Mouse (Mus musculus): Measurements from ENCODE around the gene 1700061G19Rik. TPM values are rescaled to one million over a fixed set of nuclear protein-coding genes. Genes with fewer than 3 reads are reported as not detected.

Gene 1700061G19Rik
- total and polyA plus RNA-seq, 3 experiments, result 0.27 to 0.68 TPM; not detected in 1

GRCm38 (mm10) chr17:56883612-56884011 is 8.3 kb downstream of the 1700061G19Rik start:
- peaks cover 0 to 6% of the 10 kb centered on the region in 2 experiments; a peak in 2 of 4 replicates for H3K36me3 ChIP-seq (ENCODE audit: control insufficient read depth in 1 of 2, insufficient read depth in 2 of 2, low read length in 2 of 2)
- peak; percentile 87 for DNase-seq (ENCODE audit: low read depth, low spot score)
- peaks cover 0 to 11% of the 10 kb centered on the region in 2 experiments; a peak in 2 of 4 replicates for H3K4me1 ChIP-seq (ENCODE audit: control insufficient read depth in 1 of 2, insufficient read depth in 2 of 2, low read length in 2 of 2)
- no peaks in the 10 kb centered on the region for H3K79me2 ChIP-seq (ENCODE audit: control insufficient read depth, insufficient read depth, low read length, poor library complexity)
- H3K27ac ChIP-seq (ENCODE audit: control insufficient read depth, low read depth, low read length), result no peak overlapping the region
- no peaks in the 10 kb centered on the region for H3K27me3 ChIP-seq (ENCODE audit: control insufficient read depth in 1 of 2, insufficient read depth in 2 of 2, low read length in 2 of 2)
- TF ChIP-seq USF2 (IDR thresholded peaks at IDR 0.05; ENCODE audit: borderline replicate concordance in 1 of 2, insufficient read depth in 1 of 2, low read depth in 1 of 2, low read length in 2 of 2) (no peak), NELFE (IDR thresholded peaks at IDR 0.05; ENCODE audit: low read depth, low read length) (peak; percentile 54), MXI1 (IDR thresholded peaks at IDR 0.05; ENCODE audit: low read depth, low read length) (peak; percentile 66), TCF12 (IDR thresholded peaks at IDR 0.05; ENCODE audit: low read depth, low read length) (0 out of 2 replicates have a peak, but pooled peaks have one; percentile 25), BHLHE40 (IDR thresholded peaks at IDR 0.05; ENCODE audit: borderline replicate concordance, low read depth, low read length) (peak; percentile 36; the same call in 1 of the 2 replicates), HCFC1 (IDR thresholded peaks at IDR 0.05; ENCODE audit: low read depth, low read length) (no peak), EP300 (IDR thresholded peaks at IDR 0.05; ENCODE audit: low read depth in 1 of 2, low read length in 2 of 2) (0 out of 4 replicates have a peak, but pooled peaks of 1 of the 2 experiments have one; percentile 10), POLR2AphosphoS2 (IDR thresholded peaks at IDR 0.05; ENCODE audit: low read length) (peak; percentile 56; the same call in 1 of the 2 replicates), ETS1 (IDR thresholded peaks at IDR 0.05; ENCODE audit: low read depth, low read length) (0 out of 2 replicates have a peak, but pooled peaks have one; percentile 12), ZMIZ1 (IDR thresholded peaks at IDR 0.05; ENCODE audit: low read depth, low read length) (peak; percentile 68), SIN3A (IDR thresholded peaks at IDR 0.05; ENCODE audit: low read length) (peak; percentile 9; the same call in 1 of the 2 replicates), POLR2A (IDR thresholded peaks at IDR 0.05; ENCODE audit: control insufficient read depth in 1 of 2, insufficient read depth in 1 of 2, low read depth in 1 of 2, low read length in 2 of 2, poor library complexity in 1 of 2) (peak in 1 of 2 experiments; percentile 70; a peak in 2 of 4 replicates), TBP (IDR thresholded peaks at IDR 0.05; ENCODE audit: low read depth, low read length) (peak; percentile 42; the same call in 1 of the 2 replicates), MEF2A (IDR thresholded peaks at IDR 0.05; ENCODE audit: extremely low read depth, insufficient replicate concordance, low read depth, low read length, poor library complexity, severe bottlenecking) (no peak)
- no peaks in the 10 kb centered on the region for H3K9me3 ChIP-seq (replicated peaks; ENCODE audit: insufficient read depth, low read length)
- H3K9ac ChIP-seq (ENCODE audit: control insufficient read depth, low read depth, low read length, poor library complexity, severe bottlenecking), result peak overlapping the region; percentile 59
- peak overlapping the region; percentile 52 to 61 for H3K4me3 ChIP-seq (ENCODE audit: control insufficient read depth in 1 of 2, insufficient read depth in 1 of 2, low read depth in 2 of 2, low read length in 2 of 2)

- H3K79me2 ChIP-seq (ENCODE audit: control insufficient read depth, insufficient read depth, low read length, poor library complexity), result no peaks in the 10 kb centered on the region
- peaks cover 0 to 6% of the 10 kb centered on the region in 2 experiments; a peak in 2 of 4 replicates for H3K36me3 ChIP-seq (ENCODE audit: control insufficient read depth in 1 of 2, insufficient read depth in 2 of 2, low read length in 2 of 2)
- H3K27me3 ChIP-seq (ENCODE audit: control insufficient read depth in 1 of 2, insufficient read depth in 2 of 2, low read length in 2 of 2), result no peaks in the 10 kb centered on the region
- no peak overlapping the region for H3K4me3 ChIP-seq (ENCODE audit: control insufficient read depth in 1 of 2, insufficient read depth in 1 of 2, low read depth in 2 of 2, low read length in 2 of 2)
- DNase-seq (ENCODE audit: low read depth, low spot score), result peak; percentile 47
- no peaks in the 10 kb centered on the region for H3K9me3 ChIP-seq (replicated peaks; ENCODE audit: insufficient read depth, low read length)
- peaks cover under 1 to 12% of the 10 kb centered on the region in 2 experiments; a peak in 3 of 4 replicates for H3K4me1 ChIP-seq (ENCODE audit: control insufficient read depth in 1 of 2, insufficient read depth in 2 of 2, low read length in 2 of 2)
- no peak overlapping the region for H3K9ac ChIP-seq (ENCODE audit: control insufficient read depth, low read depth, low read length, poor library complexity, severe bottlenecking)
- H3K27ac ChIP-seq (ENCODE audit: control insufficient read depth, low read depth, low read length), result peak overlapping the region; percentile 2; the same call in 1 of the 2 replicates
- no peak for TF ChIP-seq JUND (IDR thresholded peaks at IDR 0.05; ENCODE audit: low read depth, low read length)
- TF ChIP-seq NRF1 (IDR thresholded peaks at IDR 0.05; ENCODE audit: insufficient read depth, low read depth, low read length, poor library complexity, severe bottlenecking), result no peak
- TF ChIP-seq MEF2A (IDR thresholded peaks at IDR 0.05; ENCODE audit: extremely low read depth, insufficient replicate concordance, low read depth, low read length, poor library complexity, severe bottlenecking), result no peak
- TF ChIP-seq HCFC1 (IDR thresholded peaks at IDR 0.05; ENCODE audit: low read depth, low read length), result no peak
- TF ChIP-seq RCOR1 (IDR thresholded peaks at IDR 0.05; ENCODE audit: low read depth, low read length), result no peak
- no peak for TF ChIP-seq EP300 (IDR thresholded peaks at IDR 0.05; ENCODE audit: low read depth in 1 of 2, low read length in 2 of 2)
- no peak for TF ChIP-seq GATA1 (IDR thresholded peaks at IDR 0.05; ENCODE audit: low read depth, low read length)
- TF ChIP-seq POLR2AphosphoS2 (IDR thresholded peaks at IDR 0.05; ENCODE audit: low read length), result no peak
Measured at GRCm38 (mm10) chr17:56884331-56884730, 9.1 kb downstream of the 1700061G19Rik start.

All from MEL (cell line).